Mouse (Mus musculus) limb, embryonic 15.5 days (tissue): ENCODE measurements around the gene Atf3. TPM values are rescaled to one million over a fixed set of nuclear protein-coding genes. Genes with fewer than 3 reads are reported as not detected.

Experiments
- ATAC-seq: fragments of 200-750 bp; cut with Nextera tagmentation; 2 replicates; pipeline ENCODE4 v1.8.0; 2017; ENCODE audit warnings: low read depth, moderate TSS enrichment; ENCODE audit not compliant: insufficient number of reproducible peaks, low FRiP score, low TSS enrichment
- H3K27ac ChIP-seq: fragments of 300-500 bp; sonication (generic); 2 replicates; pipeline ENCODE4 v1.5.1; 2015; ENCODE audit warnings: moderate library complexity, mild to moderate bottlenecking, inconsistent platforms
- H3K27me3 ChIP-seq: fragments of 300-500 bp; sonication (generic); 2 replicates; pipeline ENCODE4 v1.6.1; 2015; ENCODE audit warnings: inconsistent platforms
- H3K36me3 ChIP-seq: fragments of 300-500 bp; sonication (generic); 2 replicates; pipeline ENCODE4 v1.6.1; 2015; ENCODE audit warnings: inconsistent platforms
- H3K4me1 ChIP-seq: fragments of 300-500 bp; sonication (generic); 2 replicates; pipeline ENCODE4 v1.6.1; 2015; ENCODE audit warnings: inconsistent platforms
- H3K4me2 ChIP-seq: fragments of 300-500 bp; sonication (generic); 2 replicates; pipeline ENCODE4 v1.6.1; 2015; ENCODE audit warnings: mild to moderate bottlenecking, inconsistent platforms
- H3K4me3 ChIP-seq: fragments of 300-500 bp; sonication (generic); 2 replicates; pipeline ENCODE4 v1.5.1; 2015; ENCODE audit warnings: mild to moderate bottlenecking, inconsistent platforms
- H3K9ac ChIP-seq: fragments of 300-500 bp; sonication (generic); 2 replicates; pipeline ENCODE4 v1.6.1; 2015; ENCODE audit warnings: inconsistent platforms
- H3K9me3 ChIP-seq: fragments of 300-500 bp; sonication (generic); 2 replicates; pipeline ENCODE4 v1.6.1; 2016; ENCODE audit warnings: inconsistent platforms
- WGBS: fragments of 180-500 bp; shearing (Covaris S2); methylation state at CpG from one replicate; pipeline ENCODE4 v1.1.7; 2015; 5-methylcytosine and 5-hydroxymethylcytosine counted together
- polyA plus RNA-seq: library from polyadenylated mRNA; unstranded; fragments of >200 nt; fragmentation: Nextera tagmentation; extraction: Ambion mirVana; gene quantifications from 2 replicates; pipeline ENCODE4 v1.2.1, GENCODE M21; 2015

Atf3 gene
- polyA plus RNA-seq, 1 experiment from 2014 or later, result 8.2 TPM

GRCm38 (mm10) chr1:191204876-191205275 is 13.0 kb downstream of the Atf3 start:
- H3K4me1 ChIP-seq, result no peaks in the 10 kb centered on the region
- H3K4me2 ChIP-seq, result no peak overlapping the region
- no peak overlapping the region for H3K27ac ChIP-seq
- no peak for ATAC-seq
- 61% methylated on average over 5 of the region's 5 CpGs for WGBS
- H3K9ac ChIP-seq, result no peak overlapping the region
- no peaks in the 10 kb centered on the region for H3K9me3 ChIP-seq
- no peaks in the 10 kb centered on the region for H3K36me3 ChIP-seq
- H3K27me3 ChIP-seq, result no peaks in the 10 kb centered on the region
- H3K4me3 ChIP-seq, result no peak overlapping the region

- 64% methylated on average over 2 of the region's 2 CpGs for WGBS
Observed at GRCm38 (mm10) chr1:191203496-191203895, 14.3 kb downstream of the Atf3 start.

GRCm38 (mm10) chr1:191202208-191202952 is 15.5 kb downstream of the Atf3 start:
- WGBS, result 82% methylated on average over 11 of the region's 11 CpGs
- Histone ChIP-seq H3K4me1 (no peaks in the 10 kb centered on the region), H3K27ac (no peak overlapping the region), H3K27me3 (no peaks in the 10 kb centered on the region), H3K36me3 (no peaks in the 10 kb centered on the region), H3K9me3 (no peaks in the 10 kb centered on the region), H3K9ac (no peak overlapping the region), H3K4me2 (no peak overlapping the region), H3K4me3 (no peak overlapping the region)
- no peak for ATAC-seq

More at GRCm38 (mm10) chr1:191203496-191203895, 14.3 kb downstream of the Atf3 start:
- Histone ChIP-seq H3K27ac (no peak overlapping the region), H3K36me3 (no peaks in the 10 kb centered on the region), H3K27me3 (no peaks in the 10 kb centered on the region), H3K4me1 (no peaks in the 10 kb centered on the region), H3K4me2 (no peak overlapping the region), H3K9me3 (no peaks in the 10 kb centered on the region), H3K9ac (no peak overlapping the region), H3K4me3 (no peak overlapping the region)
- no peak for ATAC-seq

GRCm38 (mm10) chr1:191200816-191201602 is 16.8 kb downstream of the Atf3 start:
- 88% methylated on average over 9 of the region's 9 CpGs for WGBS

GRCm38 (mm10) chr1:191197916-191198315 is 19.9 kb downstream of the Atf3 start:
- 69% methylated on average over 7 of the region's 7 CpGs for WGBS
- Histone ChIP-seq H3K27ac (no peak overlapping the region), H3K4me3 (no peak overlapping the region), H3K36me3 (no peaks in the 10 kb centered on the region), H3K9ac (no peak overlapping the region), H3K27me3 (no peaks in the 10 kb centered on the region), H3K4me1 (peaks cover 3% of the 10 kb centered on the region; the same call in 1 of the 2 replicates), H3K4me2 (no peak overlapping the region), H3K9me3 (no peaks in the 10 kb centered on the region)
- no peak for ATAC-seq

More at GRCm38 (mm10) chr1:191200816-191201602, 16.8 kb downstream of the Atf3 start:
- no peak for ATAC-seq
- Histone ChIP-seq H3K27ac (no peak overlapping the region), H3K27me3 (no peaks in the 10 kb centered on the region), H3K4me1 (no peaks in the 10 kb centered on the region), H3K9ac (no peak overlapping the region), H3K4me3 (no peak overlapping the region), H3K4me2 (no peak overlapping the region), H3K36me3 (no peaks in the 10 kb centered on the region), H3K9me3 (no peaks in the 10 kb centered on the region)

- Histone ChIP-seq H3K4me2 (no peak overlapping the region), H3K27me3 (0 out of 2 replicates have a peak, but pooled peaks cover 15% of the 10 kb centered on the region), H3K4me1 (peaks cover 3% of the 10 kb centered on the region; the same call in 1 of the 2 replicates), H3K36me3 (no peaks in the 10 kb centered on the region), H3K4me3 (no peak overlapping the region), H3K27ac (no peak overlapping the region), H3K9ac (no peak overlapping the region), H3K9me3 (no peaks in the 10 kb centered on the region)
- no peak for ATAC-seq
- 85% methylated on average over 6 of the region's 6 CpGs for WGBS
Observed at GRCm38 (mm10) chr1:191196016-191196415, 21.8 kb downstream of the Atf3 start.

GRCm38 (mm10) chr1:191193657-191194424 is 24.0 kb downstream of the Atf3 start:
- no peak for ATAC-seq
- Histone ChIP-seq H3K27me3 (peaks cover 25% of the 10 kb centered on the region), H3K4me2 (no peak overlapping the region), H3K27ac (no peak overlapping the region), H3K4me3 (no peak overlapping the region), H3K9me3 (no peaks in the 10 kb centered on the region), H3K9ac (no peak overlapping the region), H3K4me1 (peaks cover 3% of the 10 kb centered on the region; the same call in 1 of the 2 replicates), H3K36me3 (no peaks in the 10 kb centered on the region)
- WGBS, result 29% methylated on average over 14 of the region's 14 CpGs

- no peaks in the 10 kb centered on the region for H3K36me3 ChIP-seq
- no peak overlapping the region for H3K27ac ChIP-seq
- H3K9me3 ChIP-seq, result no peaks in the 10 kb centered on the region
- H3K4me1 ChIP-seq, result peaks cover 3% of the 10 kb centered on the region; the same call in 1 of the 2 replicates
- no peak overlapping the region for H3K4me2 ChIP-seq
- 79% methylated on average over 6 of the region's 6 CpGs for WGBS
- H3K4me3 ChIP-seq, result no peak overlapping the region
- no peak overlapping the region for H3K9ac ChIP-seq
- no peak for ATAC-seq
- peaks cover 34% of the 10 kb centered on the region for H3K27me3 ChIP-seq
Observed at GRCm38 (mm10) chr1:191192751-191193150, 25.1 kb downstream of the Atf3 start.

- 40% methylated on average over 6 of the region's 6 CpGs for WGBS
- H3K27ac ChIP-seq, result no peak overlapping the region
Observed at GRCm38 (mm10) chr1:191192213-191192612, 25.6 kb downstream of the Atf3 start.

GRCm38 (mm10) chr1:191189671-191190372 is 28.0 kb downstream of the Atf3 start:
- Histone ChIP-seq H3K9me3 (no peaks in the 10 kb centered on the region), H3K4me2 (no peak overlapping the region), H3K4me3 (no peak overlapping the region), H3K27me3 (peaks cover 62% of the 10 kb centered on the region), H3K36me3 (no peaks in the 10 kb centered on the region), H3K27ac (no peak overlapping the region), H3K9ac (no peak overlapping the region), H3K4me1 (peaks cover 15% of the 10 kb centered on the region)
- WGBS, result 43% methylated on average over 6 of the region's 6 CpGs
- no peak for ATAC-seq

More at GRCm38 (mm10) chr1:191192213-191192612, 25.6 kb downstream of the Atf3 start:
- Histone ChIP-seq H3K27me3 (peaks cover 38% of the 10 kb centered on the region), H3K36me3 (no peaks in the 10 kb centered on the region), H3K4me3 (no peak overlapping the region), H3K9me3 (no peaks in the 10 kb centered on the region), H3K4me1 (peaks cover 3% of the 10 kb centered on the region; the same call in 1 of the 2 replicates), H3K9ac (no peak overlapping the region), H3K4me2 (no peak overlapping the region)
- ATAC-seq, result no peak

- no peak for ATAC-seq
- Histone ChIP-seq H3K4me2 (peak overlapping the region; percentile 99), H3K27me3 (peaks cover 66% of the 10 kb centered on the region), H3K9ac (no peak overlapping the region), H3K4me3 (no peak overlapping the region), H3K9me3 (no peaks in the 10 kb centered on the region), H3K36me3 (no peaks in the 10 kb centered on the region), H3K27ac (0 out of 2 replicates have a peak overlapping the region, but pooled peaks have one; percentile 9), H3K4me1 (peaks cover 34% of the 10 kb centered on the region)
- WGBS, result 6% methylated on average over 7 of the region's 7 CpGs
Observed at GRCm38 (mm10) chr1:191186386-191186770, 31.5 kb downstream of the Atf3 start.
